Mouse (Mus musculus): ENCODE data around the gene Gm11595. TPM values are rescaled to one million over a fixed set of nuclear protein-coding genes. Genes with fewer than 3 reads are reported as not detected.
"Not testable (repeated sequence)": the region's sequence is repeated elsewhere in the genome, so short reads cannot be mapped to it uniquely, and the experiment has no call there.

Gm11595 gene
- not detected in 2 replicates for polyA plus RNA-seq (2015; fragmentation: Nextera tagmentation; extraction: Ambion mirVana)

- not testable (repeated sequence) for H3K4me3 ChIP-seq (ENCODE audit: low read length); H3K27ac ChIP-seq (ENCODE audit: low read length); H3K9me3 ChIP-seq (ENCODE audit: low read length); H3K36me3 ChIP-seq (ENCODE audit: insufficient read depth, low read length); ATAC-seq (ENCODE audit: low FRiP score, low TSS enrichment); H3K4me1 ChIP-seq (ENCODE audit: insufficient read depth, low read length); H3K27me3 ChIP-seq (ENCODE audit: insufficient read depth, low read length); H3K9ac ChIP-seq (replicated peaks; ENCODE audit: low read length); H3K4me2 ChIP-seq (replicated peaks; ENCODE audit: low read depth, low read length)
Observed at GRCm38 (mm10) chr11:99772813-99773212, at the start of gene Gm11595. Gm11595 (minus strand) TSS chr11:99772913.

- 81% methylated on average over 2 of the region's 2 CpGs for WGBS
- not testable (repeated sequence) for H3K4me3 ChIP-seq (ENCODE audit: low read length); H3K27me3 ChIP-seq (ENCODE audit: insufficient read depth, low read length); H3K36me3 ChIP-seq (ENCODE audit: insufficient read depth, low read length); H3K9me3 ChIP-seq (ENCODE audit: low read length); ATAC-seq (ENCODE audit: low FRiP score, low TSS enrichment); H3K27ac ChIP-seq (ENCODE audit: low read length); H3K4me2 ChIP-seq (replicated peaks; ENCODE audit: low read depth, low read length); H3K9ac ChIP-seq (replicated peaks; ENCODE audit: low read length); H3K4me1 ChIP-seq (ENCODE audit: insufficient read depth, low read length)
Observed at GRCm38 (mm10) chr11:99815566-99815965, 42.9 kb upstream of the Gm11595 start, which contains the start of gene Gm11564. Gm11564 (minus strand) TSS chr11:99815666.

- not testable (repeated sequence) for H3K9ac ChIP-seq (replicated peaks; ENCODE audit: low read length); H3K9me3 ChIP-seq (ENCODE audit: low read length); H3K4me3 ChIP-seq (ENCODE audit: low read length); H3K4me2 ChIP-seq (replicated peaks; ENCODE audit: low read depth, low read length); H3K36me3 ChIP-seq (ENCODE audit: insufficient read depth, low read length); H3K4me1 ChIP-seq (ENCODE audit: insufficient read depth, low read length); H3K27me3 ChIP-seq (ENCODE audit: insufficient read depth, low read length); ATAC-seq (ENCODE audit: low FRiP score, low TSS enrichment); H3K27ac ChIP-seq (ENCODE audit: low read length)
Observed at GRCm38 (mm10) chr11:99809792-99810191, 37.1 kb upstream of the Gm11595 start, which contains the start of gene Krtap4-13. Krtap4-13 (minus strand) TSS chr11:99809892.

GRCm38 (mm10) chr11:99804346-99804745 lies 31.6 kb upstream of the Gm11595 start, which contains the start of gene Gm11554:
Gm11554 (minus strand) TSS chr11:99804446.
- H3K27ac ChIP-seq (ENCODE audit: low read length); H3K4me3 ChIP-seq (ENCODE audit: low read length); ATAC-seq (ENCODE audit: low FRiP score, low TSS enrichment); H3K4me2 ChIP-seq (replicated peaks; ENCODE audit: low read depth, low read length); H3K9ac ChIP-seq (replicated peaks; ENCODE audit: low read length); H3K9me3 ChIP-seq (ENCODE audit: low read length); H3K4me1 ChIP-seq (ENCODE audit: insufficient read depth, low read length); H3K36me3 ChIP-seq (ENCODE audit: insufficient read depth, low read length); H3K27me3 ChIP-seq (ENCODE audit: insufficient read depth, low read length): not testable (repeated sequence)
- no CpG with 5 or more reads among the region's 1 CpGs for WGBS

GRCm38 (mm10) chr11:99798832-99799231 lies 26.1 kb upstream of the Gm11595 start, which contains the start of gene Gm11569:
Gm11569 (minus strand) TSS chr11:99798932.
- H3K4me2 ChIP-seq (replicated peaks; ENCODE audit: low read depth, low read length); H3K4me1 ChIP-seq (ENCODE audit: insufficient read depth, low read length); H3K4me3 ChIP-seq (ENCODE audit: low read length); H3K9me3 ChIP-seq (ENCODE audit: low read length); ATAC-seq (ENCODE audit: low FRiP score, low TSS enrichment); H3K27ac ChIP-seq (ENCODE audit: low read length); H3K9ac ChIP-seq (replicated peaks; ENCODE audit: low read length); H3K36me3 ChIP-seq (ENCODE audit: insufficient read depth, low read length); H3K27me3 ChIP-seq (ENCODE audit: insufficient read depth, low read length): not testable (repeated sequence)
- WGBS = no CpG with 5 or more reads among the region's 1 CpGs

GRCm38 (mm10) chr11:99793367-99793766 lies 20.7 kb upstream of the Gm11595 start, which contains the start of gene Gm11596:
Gm11596 (minus strand) TSS chr11:99793467.
- no peak within 1 kb of the TSS for H3K27ac ChIP-seq (ENCODE audit: low read length)
- no peak for ATAC-seq (ENCODE audit: low FRiP score, low TSS enrichment)
- H3K9me3 ChIP-seq (ENCODE audit: low read length) = no peaks in the 10 kb centered on the region
- 84% methylated on average over 2 of the region's 2 CpGs for WGBS
- H3K36me3 ChIP-seq (ENCODE audit: insufficient read depth, low read length) = no peaks in the 10 kb centered on the region
- H3K9ac ChIP-seq (replicated peaks; ENCODE audit: low read length) = no peak within 1 kb of the TSS
- H3K27me3 ChIP-seq (ENCODE audit: insufficient read depth, low read length) = no peaks in the 10 kb centered on the region
- H3K4me2 ChIP-seq (replicated peaks; ENCODE audit: low read depth, low read length) = no peak within 1 kb of the TSS
- no peaks in the 10 kb centered on the region for H3K4me1 ChIP-seq (ENCODE audit: insufficient read depth, low read length)
- H3K4me3 ChIP-seq (ENCODE audit: low read length) = no peak within 1 kb of the TSS

GRCm38 (mm10) chr11:99784900-99785299 lies 12.2 kb upstream of the Gm11595 start, which contains the start of gene Krtap4-9:
Krtap4-9 (plus strand) TSS chr11:99785200.
- not testable (repeated sequence) for H3K27me3 ChIP-seq (ENCODE audit: insufficient read depth, low read length); H3K9me3 ChIP-seq (ENCODE audit: low read length); ATAC-seq (ENCODE audit: low FRiP score, low TSS enrichment); H3K4me2 ChIP-seq (replicated peaks; ENCODE audit: low read depth, low read length); H3K4me1 ChIP-seq (ENCODE audit: insufficient read depth, low read length); H3K9ac ChIP-seq (replicated peaks; ENCODE audit: low read length); H3K36me3 ChIP-seq (ENCODE audit: insufficient read depth, low read length); H3K4me3 ChIP-seq (ENCODE audit: low read length); H3K27ac ChIP-seq (ENCODE audit: low read length)

- no peak within 1 kb of the TSS for H3K4me3 ChIP-seq (ENCODE audit: low read length)
- H3K9me3 ChIP-seq (ENCODE audit: low read length) = no peaks in the 10 kb centered on the region
- WGBS = 95% methylated on average over 2 of the region's 2 CpGs
- H3K36me3 ChIP-seq (ENCODE audit: insufficient read depth, low read length) = no peaks in the 10 kb centered on the region
- H3K27ac ChIP-seq (ENCODE audit: low read length) = no peak within 1 kb of the TSS
- no peak within 1 kb of the TSS for H3K9ac ChIP-seq (replicated peaks; ENCODE audit: low read length)
- H3K4me2 ChIP-seq (replicated peaks; ENCODE audit: low read depth, low read length) = no peak within 1 kb of the TSS
- H3K27me3 ChIP-seq (ENCODE audit: insufficient read depth, low read length) = no peaks in the 10 kb centered on the region
- H3K4me1 ChIP-seq (ENCODE audit: insufficient read depth, low read length) = peaks cover 3% of the 10 kb centered on the region; the same call in 1 of the 2 replicates
- ATAC-seq (ENCODE audit: low FRiP score, low TSS enrichment) = no peak
Observed at GRCm38 (mm10) chr11:99780604-99781003, 7.9 kb upstream of the Gm11595 start, which contains the start of gene Krtap4-8. Krtap4-8 (minus strand) TSS chr11:99780704.

GRCm38 (mm10) chr11:99778401-99778800 lies 5.7 kb upstream of the Gm11595 start:
- H3K27me3 ChIP-seq (ENCODE audit: insufficient read depth, low read length) = no peaks in the 10 kb centered on the region
- no peaks in the 10 kb centered on the region for H3K36me3 ChIP-seq (ENCODE audit: insufficient read depth, low read length)
- no peak overlapping the region for H3K4me2 ChIP-seq (replicated peaks; ENCODE audit: low read depth, low read length)
- no peak overlapping the region for H3K4me3 ChIP-seq (ENCODE audit: low read length)
- H3K4me1 ChIP-seq (ENCODE audit: insufficient read depth, low read length) = peaks cover 3% of the 10 kb centered on the region; the same call in 1 of the 2 replicates
- H3K9ac ChIP-seq (replicated peaks; ENCODE audit: low read length) = no peak overlapping the region
- no peaks in the 10 kb centered on the region for H3K9me3 ChIP-seq (ENCODE audit: low read length)
- no peak for ATAC-seq (ENCODE audit: low FRiP score, low TSS enrichment)
- WGBS = 62% methylated on average over 7 of the region's 7 CpGs
- H3K27ac ChIP-seq (ENCODE audit: low read length) = no peak overlapping the region

- Histone ChIP-seq H3K27me3 (ENCODE audit: insufficient read depth, low read length) (no peaks in the 10 kb centered on the region), H3K4me3 (ENCODE audit: low read length) (no peak overlapping the region), H3K4me2 (replicated peaks; ENCODE audit: low read depth, low read length) (no peak overlapping the region), H3K27ac (ENCODE audit: low read length) (no peak overlapping the region), H3K9ac (replicated peaks; ENCODE audit: low read length) (no peak overlapping the region), H3K9me3 (ENCODE audit: low read length) (no peaks in the 10 kb centered on the region), H3K36me3 (ENCODE audit: insufficient read depth, low read length) (no peaks in the 10 kb centered on the region), H3K4me1 (ENCODE audit: insufficient read depth, low read length) (no peaks in the 10 kb centered on the region)
- no peak for ATAC-seq (ENCODE audit: low FRiP score, low TSS enrichment)
- 70% methylated on average over 2 of the region's 2 CpGs for whole genome bisulfite sequencing
Observed at GRCm38 (mm10) chr11:99768410-99768809, 4.3 kb downstream of the Gm11595 start.
